Mouse (Mus musculus) heart, embryonic 13.5 days (tissue): ENCODE data around the gene Ano5. TPM values are rescaled to one million over a fixed set of nuclear protein-coding genes. Genes with fewer than 3 reads are reported as not detected.

Experiments used
- ATAC-seq: fragments of 200-750 bp; cut with Nextera tagmentation; 2 replicates; pipeline ENCODE4 v1.8.0; 2017; ENCODE audit warnings: moderate TSS enrichment; ENCODE audit not compliant: insufficient number of reproducible peaks, low FRiP score, low TSS enrichment; ENCODE audit errors: extremely low read depth
- H3K27ac ChIP-seq: fragments of 300-500 bp; sonication (generic); replicated peaks from 2 replicates; pipeline ENCODE4 v1.5.1; 2015; ENCODE audit warnings: moderate library complexity, mild to moderate bottlenecking, inconsistent platforms
- H3K27me3 ChIP-seq: fragments of 300-500 bp; sonication (generic); replicated peaks from 2 replicates; pipeline ENCODE4 v1.6.1; 2015; ENCODE audit warnings: mild to moderate bottlenecking, inconsistent platforms
- H3K36me3 ChIP-seq: fragments of 300-500 bp; sonication (generic); 2 replicates; pipeline ENCODE4 v1.6.1; 2015; ENCODE audit warnings: mild to moderate bottlenecking, inconsistent platforms
- H3K4me1 ChIP-seq: fragments of 300-500 bp; sonication (generic); 2 replicates; pipeline ENCODE4 v1.6.1; 2015; ENCODE audit warnings: inconsistent platforms
- H3K4me2 ChIP-seq: fragments of 300-500 bp; sonication (generic); 2 replicates; pipeline ENCODE4 v1.6.1; 2015; ENCODE audit warnings: inconsistent platforms, mild to moderate bottlenecking, moderate library complexity
- H3K4me3 ChIP-seq: fragments of 300-500 bp; sonication (generic); 2 replicates; pipeline ENCODE4 v1.5.1; 2015; ENCODE audit warnings: moderate library complexity, mild to moderate bottlenecking, inconsistent platforms
- H3K9ac ChIP-seq: fragments of 300-500 bp; sonication (generic); 2 replicates; pipeline ENCODE4 v1.6.1; 2015; ENCODE audit warnings: inconsistent platforms, mild to moderate bottlenecking, moderate library complexity
- H3K9me3 ChIP-seq: fragments of 300-500 bp; sonication (generic); 2 replicates; pipeline ENCODE4 v1.6.1; 2016; ENCODE audit warnings: inconsistent platforms
- WGBS: fragments of 180-500 bp; shearing (Covaris S2); methylation state at CpG from one replicate; pipeline ENCODE4 v1.1.7; 2015; ENCODE audit warnings: mixed read lengths; 5-methylcytosine and 5-hydroxymethylcytosine counted together
- polyA plus RNA-seq: library from polyadenylated mRNA; unstranded; fragments of >200 nt; fragmentation: Nextera tagmentation; extraction: Ambion mirVana; gene quantifications from 2 replicates; pipeline ENCODE4 v1.2.1, GENCODE M21; 2015

The Ano5 gene
- polyA plus RNA-seq, 1 experiment from 2014 or later, result 0.47 TPM

GRCm38 (mm10) chr7:51631171-51631570 is 120.3 kb downstream of the Ano5 start:
- H3K27ac ChIP-seq, result no peak overlapping the region
- no peaks in the 10 kb centered on the region for H3K36me3 ChIP-seq
- peaks cover 65% of the 10 kb centered on the region for H3K27me3 ChIP-seq
- H3K9me3 ChIP-seq, result no peaks in the 10 kb centered on the region
- no peaks in the 10 kb centered on the region for H3K4me1 ChIP-seq
- no peak overlapping the region for H3K4me2 ChIP-seq
- H3K9ac ChIP-seq, result no peak overlapping the region
- ATAC-seq, result no peak
- no peak overlapping the region for H3K4me3 ChIP-seq
- WGBS, result 44% methylated on average over 3 of the region's 3 CpGs

- no peak overlapping the region for H3K4me2 ChIP-seq
- ATAC-seq, result no peak
- peaks cover 50% of the 10 kb centered on the region for H3K27me3 ChIP-seq
- WGBS, result 8% methylated on average over 9 of the region's 9 CpGs
- no peak overlapping the region for H3K4me3 ChIP-seq
- H3K27ac ChIP-seq, result no peak overlapping the region
- no peaks in the 10 kb centered on the region for H3K4me1 ChIP-seq
- H3K9me3 ChIP-seq, result no peaks in the 10 kb centered on the region
- H3K36me3 ChIP-seq, result no peaks in the 10 kb centered on the region
- H3K9ac ChIP-seq, result no peak overlapping the region
These were observed 121.9 kb downstream of the Ano5 start for GRCm38 (mm10) chr7:51632543-51633229.

GRCm38 (mm10) chr7:51633230-51633844 is 122.5 kb downstream of the Ano5 start:
- Histone ChIP-seq H3K27ac (no peak overlapping the region), H3K9ac (no peak overlapping the region), H3K4me1 (no peaks in the 10 kb centered on the region), H3K27me3 (peaks cover 43% of the 10 kb centered on the region), H3K4me2 (no peak overlapping the region), H3K36me3 (no peaks in the 10 kb centered on the region), H3K9me3 (no peaks in the 10 kb centered on the region), H3K4me3 (no peak overlapping the region)
- 9% methylated on average over 7 of the region's 7 CpGs for WGBS
- ATAC-seq, result no peak

Other genes starting within 250 kb of the Ano5 start
- gene Slc17a6, start 111.0 kb downstream of the Ano5 start, polyA plus RNA-seq, result 0.09 and 0.18 TPM in 2 replicates